Mouse (Mus musculus): Measurements from ENCODE around the gene Iqsec1. TPM values are rescaled to one million over a fixed set of nuclear protein-coding genes. Genes with fewer than 3 reads are reported as not detected.

Gene Iqsec1
- polyA plus RNA-seq, 1 experiment, result 90.9 TPM

GRCm38 (mm10) chr6:90783945-90784344 is 204.5 kb downstream of the Iqsec1 start:
- H3K27me3 ChIP-seq (replicated peaks), result peaks cover 60% of the 10 kb centered on the region
- H3K9me3 ChIP-seq, result peaks cover 5% of the 10 kb centered on the region
- H3K4me3 ChIP-seq (replicated peaks), result no peak overlapping the region
- TF ChIP-seq FLI1 (IDR thresholded peaks at IDR 0.05; ENCODE audit: low read length) (no peak), GATA1 (IDR thresholded peaks at IDR 0.05; ENCODE audit: borderline replicate concordance, low read length) (no peak)
- H3K36me3 ChIP-seq (replicated peaks; ENCODE audit: low read length), result no peaks in the 10 kb centered on the region
- peaks cover 15% of the 10 kb centered on the region; the same call in 1 of the 2 replicates for H3K4me1 ChIP-seq

- H3K4me3 ChIP-seq (replicated peaks), result no peak overlapping the region
- H3K4me1 ChIP-seq, result peaks cover 15% of the 10 kb centered on the region; the same call in 1 of the 2 replicates
- no peaks in the 10 kb centered on the region for H3K36me3 ChIP-seq (replicated peaks; ENCODE audit: low read length)
- peaks cover 66% of the 10 kb centered on the region for H3K27me3 ChIP-seq (replicated peaks)
- peaks cover 5% of the 10 kb centered on the region for H3K9me3 ChIP-seq
- no peak for TF ChIP-seq FLI1 (IDR thresholded peaks at IDR 0.05; ENCODE audit: low read length)
- TF ChIP-seq GATA1 (IDR thresholded peaks at IDR 0.05; ENCODE audit: borderline replicate concordance, low read length), result no peak
Observed at GRCm38 (mm10) chr6:90783176-90783575, 205.3 kb downstream of the Iqsec1 start.

- H3K9me3 ChIP-seq, result no peaks in the 10 kb centered on the region
- TF ChIP-seq GATA1 (IDR thresholded peaks at IDR 0.05; ENCODE audit: borderline replicate concordance, low read length), result no peak
- no peak for TF ChIP-seq FLI1 (IDR thresholded peaks at IDR 0.05; ENCODE audit: low read length)
- no peaks in the 10 kb centered on the region for H3K36me3 ChIP-seq (replicated peaks; ENCODE audit: low read length)
- H3K4me3 ChIP-seq (replicated peaks), result no peak overlapping the region
- H3K4me1 ChIP-seq, result peaks cover 15% of the 10 kb centered on the region; the same call in 1 of the 2 replicates
- H3K27me3 ChIP-seq (replicated peaks), result peaks cover 73% of the 10 kb centered on the region
Observed at GRCm38 (mm10) chr6:90781921-90782770, 206.3 kb downstream of the Iqsec1 start.

GRCm38 (mm10) chr6:90780532-90780931 is 208.0 kb downstream of the Iqsec1 start:
- H3K4me1 ChIP-seq, result peaks cover 15% of the 10 kb centered on the region; the same call in 1 of the 2 replicates
- H3K36me3 ChIP-seq (replicated peaks; ENCODE audit: low read length), result no peaks in the 10 kb centered on the region
- H3K27me3 ChIP-seq (replicated peaks), result peaks cover 73% of the 10 kb centered on the region
- H3K4me3 ChIP-seq (replicated peaks), result no peak overlapping the region
- H3K9me3 ChIP-seq, result peaks cover 8% of the 10 kb centered on the region
- TF ChIP-seq FLI1 (IDR thresholded peaks at IDR 0.05; ENCODE audit: low read length) (no peak), GATA1 (IDR thresholded peaks at IDR 0.05; ENCODE audit: borderline replicate concordance, low read length) (no peak)

- TF ChIP-seq FLI1 (IDR thresholded peaks at IDR 0.05; ENCODE audit: low read length) (no peak), GATA1 (IDR thresholded peaks at IDR 0.05; ENCODE audit: borderline replicate concordance, low read length) (no peak)
- Histone ChIP-seq H3K27me3 (replicated peaks) (peaks cover 64% of the 10 kb centered on the region), H3K36me3 (replicated peaks; ENCODE audit: low read length) (no peaks in the 10 kb centered on the region), H3K4me3 (replicated peaks) (no peak overlapping the region), H3K4me1 (peaks cover 17% of the 10 kb centered on the region), H3K9me3 (peaks cover 8% of the 10 kb centered on the region)
Observed at GRCm38 (mm10) chr6:90778841-90779240, 209.6 kb downstream of the Iqsec1 start.

GRCm38 (mm10) chr6:90777302-90777701 is 211.2 kb downstream of the Iqsec1 start:
- H3K4me3 ChIP-seq (replicated peaks), result no peak overlapping the region
- H3K36me3 ChIP-seq (replicated peaks; ENCODE audit: low read length), result no peaks in the 10 kb centered on the region
- H3K27me3 ChIP-seq (replicated peaks), result peaks cover 65% of the 10 kb centered on the region
- TF ChIP-seq FLI1 (IDR thresholded peaks at IDR 0.05; ENCODE audit: low read length) (no peak), GATA1 (IDR thresholded peaks at IDR 0.05; ENCODE audit: borderline replicate concordance, low read length) (no peak)
- H3K4me1 ChIP-seq, result peaks cover 18% of the 10 kb centered on the region
- peaks cover 8% of the 10 kb centered on the region for H3K9me3 ChIP-seq

- Histone ChIP-seq H3K4me1 (peaks cover 12% of the 10 kb centered on the region), H3K9me3 (peaks cover 8% of the 10 kb centered on the region), H3K4me3 (replicated peaks) (no peak overlapping the region), H3K36me3 (replicated peaks; ENCODE audit: low read length) (no peaks in the 10 kb centered on the region), H3K27me3 (replicated peaks) (peaks cover 69% of the 10 kb centered on the region)
- TF ChIP-seq GATA1 (IDR thresholded peaks at IDR 0.05; ENCODE audit: borderline replicate concordance, low read length) (no peak), FLI1 (IDR thresholded peaks at IDR 0.05; ENCODE audit: low read length) (no peak)
Observed at GRCm38 (mm10) chr6:90775606-90776005, 212.9 kb downstream of the Iqsec1 start.

GRCm38 (mm10) chr6:90773811-90774233 is 214.7 kb downstream of the Iqsec1 start:
- H3K4me3 ChIP-seq (replicated peaks), result no peak overlapping the region
- peaks cover 8% of the 10 kb centered on the region for H3K9me3 ChIP-seq
- H3K36me3 ChIP-seq (replicated peaks; ENCODE audit: low read length), result no peaks in the 10 kb centered on the region
- peaks cover 72% of the 10 kb centered on the region for H3K27me3 ChIP-seq (replicated peaks)
- TF ChIP-seq GATA1 (IDR thresholded peaks at IDR 0.05; ENCODE audit: borderline replicate concordance, low read length) (no peak), FLI1 (IDR thresholded peaks at IDR 0.05; ENCODE audit: low read length) (no peak)
- peaks cover 12% of the 10 kb centered on the region for H3K4me1 ChIP-seq

- TF ChIP-seq GATA1 (IDR thresholded peaks at IDR 0.05; ENCODE audit: borderline replicate concordance, low read length) (no peak), FLI1 (IDR thresholded peaks at IDR 0.05; ENCODE audit: low read length) (no peak)
- Histone ChIP-seq H3K27me3 (replicated peaks) (peaks cover 74% of the 10 kb centered on the region), H3K9me3 (peaks cover 8% of the 10 kb centered on the region), H3K36me3 (replicated peaks; ENCODE audit: low read length) (no peaks in the 10 kb centered on the region), H3K4me1 (peaks cover 24% of the 10 kb centered on the region), H3K4me3 (replicated peaks) (no peak overlapping the region)
Observed at GRCm38 (mm10) chr6:90772120-90772519, 216.4 kb downstream of the Iqsec1 start.

- H3K36me3 ChIP-seq (replicated peaks; ENCODE audit: low read length), result no peaks in the 10 kb centered on the region
- no peak overlapping the region for H3K4me3 ChIP-seq (replicated peaks)
- no peak for TF ChIP-seq GATA1 (IDR thresholded peaks at IDR 0.05; ENCODE audit: borderline replicate concordance, low read length)
- TF ChIP-seq FLI1 (IDR thresholded peaks at IDR 0.05; ENCODE audit: low read length), result no peak
- no peaks in the 10 kb centered on the region for H3K9me3 ChIP-seq
- H3K27me3 ChIP-seq (replicated peaks), result peaks cover 72% of the 10 kb centered on the region
- H3K4me1 ChIP-seq, result peaks cover 28% of the 10 kb centered on the region
Observed at GRCm38 (mm10) chr6:90768526-90768925, 220.0 kb downstream of the Iqsec1 start.

Data from megakaryocyte, embryonic 14.5 days (primary cell).